Mouse (Mus musculus) right cerebral cortex, postnatal 10 days (tissue): ENCODE data around the gene Lime1.

Experiments used
- DNase-seq, 2 experiments: peaks; one replicate each; pipeline ENCODE4 v3.0.0; 2021; ENCODE audit warnings: low spot score in 2 of 2

Lime1 gene

DNA sequence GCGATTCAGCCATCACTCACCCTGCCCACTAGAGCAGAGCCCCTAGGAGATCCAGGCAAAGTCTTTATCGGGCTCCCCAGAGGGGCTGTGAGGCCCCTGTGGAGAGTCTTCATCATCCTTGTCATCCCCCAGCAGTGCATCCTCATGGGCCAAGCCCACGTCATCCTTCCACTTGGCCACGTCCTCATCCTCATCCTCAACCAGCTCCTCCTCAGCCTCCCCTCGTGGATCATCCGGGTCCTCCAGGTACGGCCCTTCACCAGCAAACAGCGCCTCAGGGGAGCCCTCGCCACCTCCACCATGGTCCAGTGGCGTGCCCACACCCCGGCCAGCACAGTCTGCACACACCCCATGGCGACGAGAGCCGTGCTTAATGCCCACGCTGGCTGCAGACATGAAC lies 11.1 kb downstream of the Lime1 start:
- DNase-seq: no peak

DNA sequence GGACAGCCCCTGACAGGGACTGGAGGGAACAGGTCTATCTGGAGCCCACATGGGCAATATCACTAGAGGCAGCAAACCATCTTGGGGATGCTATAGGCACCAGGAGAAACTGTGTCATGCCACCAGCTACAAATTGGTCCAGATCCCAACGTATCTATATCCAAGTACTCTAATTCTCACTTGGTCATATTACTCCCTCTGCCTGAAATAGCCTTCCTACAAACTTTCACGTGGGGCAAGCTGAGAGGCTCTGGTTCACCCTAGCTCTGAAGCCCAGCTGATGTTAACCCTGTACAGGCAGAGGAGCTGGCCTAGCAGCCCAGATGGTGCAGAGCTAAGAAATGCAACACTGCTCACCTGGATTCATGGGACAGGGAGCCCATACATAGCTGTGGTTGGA lies 11.7 kb downstream of the Lime1 start:
- no peak for DNase-seq

DNA sequence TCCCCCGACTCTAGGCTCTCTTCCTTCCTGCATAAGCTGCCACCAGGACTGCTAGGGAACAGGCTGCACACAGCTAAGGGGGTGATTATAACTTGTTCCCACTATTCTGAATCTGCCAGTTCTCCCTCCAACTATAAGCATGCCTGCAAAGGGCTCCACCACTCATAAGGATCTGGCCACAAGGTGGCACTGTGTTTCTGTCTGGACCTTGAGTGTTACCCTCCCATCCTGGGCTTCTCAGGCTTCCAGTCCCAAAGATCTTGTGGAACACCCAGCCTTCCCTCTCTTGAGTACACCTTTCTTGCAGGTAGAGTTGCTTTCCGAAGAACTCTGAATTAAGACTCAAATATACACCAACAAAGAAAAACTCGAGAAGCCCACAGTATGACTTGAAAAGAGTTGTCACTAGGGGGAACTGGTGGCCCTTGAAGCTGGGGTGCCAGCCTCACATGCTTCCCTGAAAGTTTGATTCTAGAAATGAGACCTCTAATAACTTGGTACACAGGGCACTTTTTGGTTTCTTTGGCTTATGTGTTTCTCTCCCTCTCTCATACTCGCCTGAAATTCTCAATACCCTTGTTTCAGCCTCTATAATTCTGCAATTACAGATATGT lies 12.8 kb downstream of the Lime1 start:
- DNase-seq: peak; percentile 86 to 92

DNA sequence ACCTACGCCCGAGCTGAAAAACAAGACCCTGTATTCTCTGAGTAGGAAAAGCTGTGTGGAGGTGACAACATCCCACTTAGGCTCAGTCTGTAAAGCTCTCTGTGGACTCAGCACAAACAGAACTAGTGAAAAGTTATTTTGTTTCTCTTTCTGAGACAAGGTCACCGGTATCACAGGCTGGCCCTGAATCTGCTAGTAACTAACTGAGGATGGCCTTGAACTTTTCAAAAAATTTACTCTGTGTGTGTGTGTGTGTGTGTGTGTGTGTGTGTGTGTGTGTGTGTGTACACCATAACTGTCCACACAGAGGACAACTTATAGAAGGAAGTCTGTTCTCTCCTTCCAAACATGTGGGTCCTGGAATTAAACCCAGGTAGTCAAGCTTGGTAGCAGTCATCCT lies 14.2 kb downstream of the Lime1 start:
- DNase-seq: no peak

DNA sequence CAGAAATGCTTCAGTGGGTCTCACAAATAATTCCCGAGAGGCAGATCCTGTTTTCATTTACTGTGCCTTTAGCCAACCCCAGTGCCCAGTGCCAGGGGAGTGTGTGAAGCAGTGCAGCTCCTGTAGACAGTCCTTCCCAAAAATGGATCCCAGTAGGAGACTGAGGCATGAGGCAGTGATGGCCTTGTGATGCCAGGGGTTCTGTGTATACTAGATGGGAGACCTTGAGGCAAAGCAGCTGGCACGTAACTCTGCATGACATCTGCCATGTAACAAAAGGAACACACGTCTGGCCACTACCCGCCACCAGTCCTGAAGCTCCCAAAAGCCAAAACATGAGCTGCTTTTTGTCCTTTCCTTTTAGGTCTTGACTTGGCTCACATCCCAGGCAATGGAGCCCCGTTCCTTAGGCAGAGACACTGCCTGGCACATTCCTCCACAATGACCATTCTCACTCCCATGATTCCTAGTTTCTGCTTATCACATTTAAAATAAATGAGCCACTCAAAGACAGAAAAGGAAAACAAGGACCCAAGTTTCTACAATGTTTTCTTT lies 17.4 kb downstream of the Lime1 start:
- no peak for DNase-seq

DNA sequence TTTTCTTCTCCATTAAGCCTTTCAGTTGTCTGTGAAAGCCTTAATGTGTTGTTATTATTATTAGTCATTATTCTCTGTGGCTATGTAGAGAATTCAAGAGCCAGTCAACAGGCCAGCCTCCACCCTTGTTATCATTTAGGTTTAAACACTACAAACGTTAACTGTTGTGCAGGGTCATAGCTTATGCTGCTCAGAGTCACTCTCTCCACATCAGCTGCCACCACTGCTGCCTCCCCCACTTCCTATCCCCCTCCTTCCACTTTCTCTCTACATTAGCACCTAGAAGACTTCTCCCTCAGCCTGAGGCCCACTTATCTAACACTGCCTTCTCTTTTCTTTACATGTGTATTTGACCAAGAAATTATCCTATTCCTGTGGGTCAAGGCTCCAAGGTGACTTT lies 21.6 kb downstream of the Lime1 start:
- DNase-seq: no peak

DNA sequence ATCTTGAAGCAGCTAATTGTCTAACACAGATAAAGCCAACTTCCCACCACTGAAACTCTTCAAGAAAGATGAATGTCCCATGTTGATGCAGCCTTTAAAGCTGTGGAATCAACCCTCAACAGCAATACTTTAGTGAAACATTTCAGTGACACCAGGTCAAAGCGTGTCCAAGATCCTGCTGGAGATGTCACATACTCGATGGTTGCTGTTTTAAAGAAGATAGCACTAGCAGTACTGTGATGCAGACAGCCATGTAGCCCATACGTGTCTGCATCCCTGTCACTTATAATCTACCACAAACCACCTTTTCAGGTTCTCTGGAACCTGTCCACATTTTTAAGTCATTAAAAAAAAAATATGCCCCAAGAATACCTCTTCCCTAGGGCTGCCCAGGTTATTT lies 23.8 kb downstream of the Lime1 start:
- DNase-seq: no peak

DNA sequence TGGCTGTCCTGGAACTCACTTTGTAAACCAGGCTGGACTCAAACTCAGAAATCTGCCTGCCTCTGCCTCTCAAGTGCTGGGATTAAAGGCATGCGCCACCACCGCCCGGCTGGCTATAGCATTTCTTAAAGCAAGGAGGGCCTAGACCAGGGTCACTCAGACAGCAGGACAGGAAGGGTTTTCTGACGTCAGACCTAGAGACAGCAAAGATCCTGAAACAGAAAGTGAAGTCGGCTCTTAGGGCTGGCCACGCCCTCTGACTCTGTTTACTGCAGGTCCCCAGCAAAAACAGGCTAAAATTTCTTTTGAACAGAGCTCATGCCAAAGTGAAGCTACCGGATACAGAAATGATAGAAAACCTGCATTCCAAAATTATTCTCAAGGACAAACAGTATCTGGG lies 29.8 kb downstream of the Lime1 start:
- DNase-seq: no peak

DNA sequence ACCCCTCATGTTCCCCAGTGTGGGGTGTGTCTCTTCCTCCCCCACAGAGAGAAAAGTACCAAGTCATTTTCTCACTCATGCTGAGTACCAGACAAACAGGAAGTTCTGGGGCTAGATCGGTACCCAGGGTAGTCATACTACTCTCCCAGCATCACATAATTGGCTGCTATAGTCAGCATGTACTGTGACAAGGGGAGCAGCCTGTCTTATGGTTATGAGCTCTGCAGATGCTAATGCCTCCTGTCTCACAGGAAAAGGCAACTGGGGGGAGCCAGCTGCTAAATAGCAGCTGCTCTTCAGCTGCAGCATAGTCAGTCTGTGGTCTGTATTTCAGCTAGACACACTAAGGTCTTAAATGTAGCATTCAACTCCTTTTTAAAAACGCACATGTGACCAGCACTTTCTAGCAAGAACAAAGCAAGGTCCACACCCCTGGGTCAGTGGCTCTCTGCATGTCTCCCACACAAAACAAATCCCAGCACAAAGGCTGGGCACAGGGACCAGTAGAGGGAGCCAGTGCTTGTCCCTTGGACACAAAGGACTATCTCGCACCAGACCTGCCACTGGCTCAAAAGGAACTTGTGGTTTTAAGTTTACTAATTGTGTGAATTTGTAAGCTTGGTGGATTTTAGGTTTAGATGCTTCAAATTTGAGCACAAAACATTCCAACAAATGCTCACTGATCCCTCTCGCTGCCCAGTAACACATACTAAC lies 31.0 kb downstream of the Lime1 start:
- peak in 1 of 2 experiments; percentile 71 for DNase-seq

DNA sequence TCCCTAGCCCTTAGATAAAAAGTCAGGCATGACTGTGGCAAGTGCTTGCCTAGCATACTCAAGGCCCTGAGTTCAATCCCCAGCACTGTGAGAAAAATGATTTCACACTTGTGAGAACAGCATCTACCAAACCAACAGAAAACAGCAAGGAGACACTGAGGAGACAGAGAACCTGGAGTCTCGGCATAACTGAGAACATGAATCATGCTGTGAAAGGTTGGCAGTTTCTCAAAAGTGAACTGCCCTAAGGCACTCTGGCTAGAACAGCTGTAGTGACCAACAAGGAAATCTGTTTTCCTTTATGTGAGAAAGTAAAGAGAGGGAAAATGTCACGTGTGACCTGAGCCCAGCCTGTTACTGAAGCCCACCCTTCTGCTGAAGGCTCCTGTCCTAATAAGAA lies 33.3 kb downstream of the Lime1 start:
- DNase-seq: no peak

DNA sequence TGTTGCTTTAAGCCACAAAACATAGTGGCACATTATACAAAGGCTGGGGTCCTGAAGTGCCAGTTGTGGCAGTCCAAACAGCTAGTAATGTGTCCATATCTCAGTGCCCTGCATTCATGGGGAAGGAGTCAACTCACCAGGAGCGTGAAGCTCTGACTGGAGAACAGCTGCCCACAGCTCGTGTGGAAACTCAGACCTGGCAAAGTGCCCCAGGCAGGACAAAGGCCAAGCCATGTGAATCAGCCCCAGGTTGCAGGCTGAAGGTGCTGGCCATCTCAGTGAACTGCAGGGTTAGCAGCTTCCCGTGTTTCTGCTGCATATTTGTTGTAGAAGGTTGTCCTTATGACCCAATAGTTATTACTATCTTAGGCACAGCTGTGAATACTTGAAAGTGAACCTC lies 36.1 kb downstream of the Lime1 start:
- DNase-seq: no peak

DNA sequence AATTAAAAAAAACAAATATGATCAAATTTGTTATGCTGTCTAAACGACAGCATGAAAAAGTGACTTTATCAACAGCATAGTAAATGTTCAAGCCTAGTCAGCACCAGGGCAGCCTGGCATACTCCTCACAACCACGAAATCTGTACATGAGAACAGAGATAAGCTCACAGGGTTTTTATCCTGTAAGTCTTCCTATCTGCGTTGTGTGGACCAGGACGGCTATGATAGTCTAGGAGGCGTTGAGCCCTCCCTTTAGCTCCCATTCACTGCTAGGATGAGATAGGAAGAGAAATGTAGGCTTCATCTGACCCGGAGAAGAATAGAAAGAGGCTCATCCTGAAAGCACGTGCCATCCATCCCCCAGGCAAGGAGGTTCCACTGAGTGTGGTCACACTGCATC lies 39.5 kb downstream of the Lime1 start:
- DNase-seq: no peak

DNA sequence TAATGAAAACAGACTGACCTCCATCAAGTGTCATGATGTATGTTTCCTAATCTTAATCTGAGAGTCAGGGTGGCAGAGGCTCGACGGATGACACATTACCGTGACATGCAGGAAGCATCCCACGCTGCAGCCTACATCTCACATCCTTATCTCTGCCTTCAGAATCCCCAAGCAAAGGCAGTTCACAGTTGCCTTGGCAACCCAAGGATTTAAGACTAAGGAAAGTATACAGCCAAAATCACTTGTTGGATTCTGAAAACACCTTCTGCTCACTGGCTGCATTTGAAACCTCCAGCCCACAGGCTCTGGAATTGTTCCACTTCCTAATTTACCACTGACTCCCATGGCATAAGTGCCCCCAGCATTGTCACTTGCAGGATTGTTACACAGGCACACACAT lies 40.5 kb downstream of the Lime1 start:
- DNase-seq: peak; percentile 72 to 89

DNA sequence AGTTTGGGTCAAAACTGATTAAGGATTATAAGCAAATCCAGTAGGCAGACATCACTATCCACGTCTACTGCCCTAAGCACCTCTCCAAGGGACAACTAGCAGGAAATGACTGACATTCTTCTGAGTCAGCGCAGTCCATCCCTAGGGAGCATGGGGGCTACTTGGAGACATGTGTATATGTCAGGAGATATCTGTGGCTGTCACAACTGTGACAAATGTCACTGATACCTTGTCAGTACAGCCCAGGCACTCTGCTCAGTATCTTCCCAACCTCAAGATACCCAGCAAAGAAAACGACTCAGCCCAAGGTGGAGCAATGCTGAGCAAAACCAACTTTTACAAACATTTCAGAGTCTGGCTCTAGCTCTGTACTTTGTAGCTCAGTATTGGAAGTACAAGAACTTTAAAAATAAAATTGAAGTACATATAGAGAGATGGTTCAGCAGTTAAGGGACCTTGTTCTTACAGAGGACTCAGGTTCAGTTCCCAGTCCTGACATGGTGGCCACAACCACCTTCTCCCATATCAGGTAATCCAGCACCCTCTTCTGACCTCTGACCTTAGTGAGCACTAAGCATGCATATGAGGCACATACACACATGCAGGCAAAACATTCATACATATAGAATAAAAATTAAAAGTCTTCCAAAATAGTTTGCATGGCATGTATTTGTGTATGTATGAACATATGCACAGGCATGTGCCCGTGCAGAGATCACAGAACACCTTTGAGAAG lies 41.2 kb downstream of the Lime1 start:
- no peak for DNase-seq

DNA sequence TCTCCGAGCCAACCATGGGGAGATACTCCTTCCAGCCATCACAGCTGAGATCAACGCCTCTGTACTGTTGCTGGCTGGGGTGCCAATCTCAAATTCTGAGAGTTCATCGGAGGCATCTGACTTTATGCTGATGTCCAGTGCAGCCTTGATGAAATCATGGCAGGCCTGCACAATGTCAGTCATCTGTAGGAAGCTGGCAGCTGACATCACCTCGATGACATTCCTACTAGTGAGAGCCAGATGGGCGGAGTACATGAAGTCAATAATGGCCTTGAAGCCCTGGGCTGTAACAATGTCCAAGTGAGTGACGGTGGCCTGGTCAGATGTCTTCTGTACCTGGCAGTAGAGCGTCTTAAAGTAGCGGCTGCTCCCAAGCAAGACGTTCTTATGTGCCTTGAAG lies 44.0 kb downstream of the Lime1 start:
- DNase-seq: no peak
